Comparison of ENCODE assay signal across 11 mouse cellular contexts in genomic region chrX:151049661-151050215, GRCm38 (mm10). TPM values are rescaled to one million over a fixed set of nuclear protein-coding genes. Genes with fewer than 3 reads are reported as not detected.
A peak's percentile ranks its signal among the peaks of the same experiment; 100 is the strongest.
DNase-seq lines count a peak whose midpoint lies in the region; ATAC-seq and TF ChIP-seq lines count a peak whose summit lies in the region.
"Had no signal": no experiment of that assay in that cellular context is flagged by ENCODE, and none has a peak within 500 bp of the region (broad histone marks: within the 10 kb centered on the region; RNA-seq: fewer than 3 reads in every experiment).

No protein-coding gene starts in this region.

- H3K4me3 ChIP-seq in heart, embryonic 12.5 days = no peak overlapping the region
- no peak overlapping the region for H3K4me3 ChIP-seq in heart, embryonic 11.5 days (ENCODE audit: low read depth, low read length)
- no peak overlapping the region for H3K4me3 ChIP-seq in neural tube, embryonic 12.5 days
- peak overlapping the region; percentile 66 for H3K4me3 ChIP-seq in limb, embryonic 12.5 days (replicated peaks)
- no peak overlapping the region for H3K4me3 ChIP-seq in thymus, adult 2 months (ENCODE audit: control insufficient read depth, insufficient read depth, low read length)

- no peaks in the 10 kb centered on the region for H3K27me3 ChIP-seq in heart, embryonic 12.5 days (replicated peaks)
- H3K27me3 ChIP-seq in heart, embryonic 11.5 days (ENCODE audit: control insufficient read depth, insufficient read depth, low read length) = no peaks in the 10 kb centered on the region; the same call in 1 of the 2 replicates
- no peaks in the 10 kb centered on the region for H3K27me3 ChIP-seq in neural tube, embryonic 12.5 days (replicated peaks)
- peaks cover 21% of the 10 kb centered on the region for H3K27me3 ChIP-seq in limb, embryonic 12.5 days
- no peaks in the 10 kb centered on the region for H3K27me3 ChIP-seq in thymus, adult 2 months (ENCODE audit: control insufficient read depth, insufficient read depth, low read length)

- H3K4me2 ChIP-seq in heart, embryonic 12.5 days = peak overlapping the region; percentile 74
- no peak overlapping the region for H3K4me2 ChIP-seq in heart, embryonic 11.5 days
- H3K4me2 ChIP-seq in neural tube, embryonic 12.5 days (replicated peaks) = peak overlapping the region; percentile 68
- peak overlapping the region; percentile 69 for H3K4me2 ChIP-seq in limb, embryonic 12.5 days

- TF ChIP-seq CTCF in thymus, adult 2 months (IDR thresholded peaks at IDR 0.05; ENCODE audit: borderline replicate concordance, control insufficient read depth, extremely low read depth, insufficient read depth, low read length, poor library complexity) = no peak

- H3K9ac ChIP-seq in heart, embryonic 12.5 days = no peak overlapping the region
- H3K9ac ChIP-seq in heart, embryonic 11.5 days (ENCODE audit: low read depth, low read length) = no peak overlapping the region
- H3K9ac ChIP-seq in neural tube, embryonic 12.5 days = no peak overlapping the region
- no peak overlapping the region for H3K9ac ChIP-seq in limb, embryonic 12.5 days (replicated peaks)

- ATAC-seq in heart, embryonic 12.5 days (ENCODE audit: insufficient number of reproducible peaks, low FRiP score) = no peak
- ATAC-seq in heart, embryonic 11.5 days (replicated peaks; ENCODE audit: insufficient number of reproducible peaks, low FRiP score, low TSS enrichment) = no peak
- no peak for ATAC-seq in neural tube, embryonic 12.5 days (ENCODE audit: low FRiP score, low read depth)
- ATAC-seq in limb, embryonic 12.5 days (ENCODE audit: insufficient number of reproducible peaks, insufficient read depth, low FRiP score, low TSS enrichment, low read depth) = no peak
- ATAC-seq: activated CD4-positive, CD25-positive, alpha-beta regulatory T cell, adult 4 months had no signal

- WGBS in heart, embryonic 12.5 days = 66% methylated on average over 8 of the region's 8 CpGs
- WGBS in heart, embryonic 11.5 days (ENCODE audit: insufficient replicate concordance) = 57% methylated on average over 8 of the region's 8 CpGs
- 53% methylated on average over 8 of the region's 8 CpGs for WGBS in neural tube, embryonic 12.5 days
- 56% methylated on average over 8 of the region's 8 CpGs for WGBS in limb, embryonic 12.5 days
- WGBS in thymus, adult 2 months = 94% methylated on average over 8 of the region's 8 CpGs

- H3K27ac ChIP-seq in heart, embryonic 12.5 days (ENCODE audit: poor library complexity, severe bottlenecking) = no peak overlapping the region
- H3K27ac ChIP-seq in heart, embryonic 11.5 days (ENCODE audit: low read depth, low read length) = no peak overlapping the region
- no peak overlapping the region for H3K27ac ChIP-seq in neural tube, embryonic 12.5 days
- no peak overlapping the region for H3K27ac ChIP-seq in limb, embryonic 12.5 days
- no peak overlapping the region for H3K27ac ChIP-seq in thymus, adult 2 months (ENCODE audit: control insufficient read depth, insufficient read depth, low read length)

- 0 out of 2 replicates have a peak, but pooled peaks cover 5% of the 10 kb centered on the region for H3K9me3 ChIP-seq in heart, embryonic 12.5 days (replicated peaks)
- no peaks in the 10 kb centered on the region; the same call in 1 of the 2 replicates for H3K9me3 ChIP-seq in heart, embryonic 11.5 days (replicated peaks; ENCODE audit: control insufficient read depth, low read length)
- H3K9me3 ChIP-seq in neural tube, embryonic 12.5 days = no peaks in the 10 kb centered on the region
- no peaks in the 10 kb centered on the region for H3K9me3 ChIP-seq in limb, embryonic 12.5 days

- TF ChIP-seq POLR2A in thymus, adult 2 months (IDR thresholded peaks at IDR 0.05; ENCODE audit: control insufficient read depth, extremely low read depth, insufficient read depth, low read length, poor library complexity) = no peak

- no peaks in the 10 kb centered on the region for H3K36me3 ChIP-seq in heart, embryonic 12.5 days
- no peaks in the 10 kb centered on the region for H3K36me3 ChIP-seq in heart, embryonic 11.5 days (ENCODE audit: control insufficient read depth, insufficient read depth, low read length)
- H3K36me3 ChIP-seq in neural tube, embryonic 12.5 days = no peaks in the 10 kb centered on the region
- no peaks in the 10 kb centered on the region; the same call in 1 of the 2 replicates for H3K36me3 ChIP-seq in limb, embryonic 12.5 days
- H3K36me3 ChIP-seq in thymus, adult 2 months (ENCODE audit: control insufficient read depth, insufficient read depth, low read length) = no peaks in the 10 kb centered on the region

- DNase-seq in neural tube, embryonic 10.5 days (ENCODE audit: extremely low spot score, low spot score) = no peak
- peak; percentile 70 for DNase-seq in yolk sac, embryonic 10.5 days (ENCODE audit: low spot score)
- DNase-seq in adrenal gland, postnatal 25 days = no peak
- DNase-seq in thymus, adult 2 months = no peak
- DNase-seq: cerebellum, adult 9-11 months; gastrocnemius, postnatal 25 days had no signal

- peaks cover 39% of the 10 kb centered on the region for H3K4me1 ChIP-seq in heart, embryonic 12.5 days (replicated peaks)
- peaks cover 14% of the 10 kb centered on the region for H3K4me1 ChIP-seq in heart, embryonic 11.5 days (ENCODE audit: control insufficient read depth, insufficient read depth, low read length)
- H3K4me1 ChIP-seq in neural tube, embryonic 12.5 days = peaks cover 15% of the 10 kb centered on the region
- peaks cover 33% of the 10 kb centered on the region for H3K4me1 ChIP-seq in limb, embryonic 12.5 days (replicated peaks)
- peaks cover 7% of the 10 kb centered on the region for H3K4me1 ChIP-seq in thymus, adult 2 months (replicated peaks; ENCODE audit: control insufficient read depth, insufficient read depth, low read length)

RNA-seq across cellular contexts. Expression of gene Fgd1, which starts 3.8 kb away (rescaled TPM):
- polyA plus RNA-seq in heart, embryonic 12.5 days (2016; fragmentation: Nextera tagmentation; extraction: Ambion mirVana) = 9.3 and 10.1 TPM in 2 replicates
- polyA plus RNA-seq in heart, embryonic 11.5 days (2014; fragmentation: Nextera tagmentation; extraction: Ambion mirVana) = 5.8 and 6.4 TPM in 2 replicates
- 12.8 and 12.9 TPM in 2 replicates for polyA plus RNA-seq in neural tube, embryonic 12.5 days (2016; fragmentation: Nextera tagmentation; extraction: Ambion mirVana)
- 19.4 and 20.6 TPM in 2 replicates for polyA plus RNA-seq in limb, embryonic 12.5 days (2016; fragmentation: Nextera tagmentation; extraction: Ambion mirVana)
- total RNA-seq in adrenal gland, postnatal 25 days (2021) = 24.6 and 35.0 TPM in 2 replicates
- polyA plus RNA-seq in thymus, adult 2 months (2012; rRNA removed) = 3.4 and 4.0 TPM in 2 replicates

RNA-seq across cellular contexts. Expression of gene Gnl3l, which starts 32.6 kb away (rescaled TPM):
- polyA plus RNA-seq in heart, embryonic 12.5 days (2016; fragmentation: Nextera tagmentation; extraction: Ambion mirVana) = 28.7 and 29.8 TPM in 2 replicates
- polyA plus RNA-seq in heart, embryonic 11.5 days (2014; fragmentation: Nextera tagmentation; extraction: Ambion mirVana) = 27.0 and 29.4 TPM in 2 replicates
- 59.1 and 61.1 TPM in 2 replicates for polyA plus RNA-seq in neural tube, embryonic 12.5 days (2016; fragmentation: Nextera tagmentation; extraction: Ambion mirVana)
- polyA plus RNA-seq in limb, embryonic 12.5 days (2016; fragmentation: Nextera tagmentation; extraction: Ambion mirVana) = 28.6 and 31.3 TPM in 2 replicates
- total RNA-seq in adrenal gland, postnatal 25 days (2021) = 54.3 and 68.6 TPM in 2 replicates
- polyA plus RNA-seq in thymus, adult 2 months (2012; rRNA removed) = 14.3 and 15.3 TPM in 2 replicates

RNA-seq across cellular contexts. Expression of gene Tsr2, which starts 46.6 kb away (rescaled TPM):
- polyA plus RNA-seq in heart, embryonic 12.5 days (2016; fragmentation: Nextera tagmentation; extraction: Ambion mirVana) = 20.8 and 22.1 TPM in 2 replicates
- polyA plus RNA-seq in heart, embryonic 11.5 days (2014; fragmentation: Nextera tagmentation; extraction: Ambion mirVana) = 19.5 and 22.6 TPM in 2 replicates
- polyA plus RNA-seq in neural tube, embryonic 12.5 days (2016; fragmentation: Nextera tagmentation; extraction: Ambion mirVana) = 36.1 and 37.0 TPM in 2 replicates
- polyA plus RNA-seq in limb, embryonic 12.5 days (2016; fragmentation: Nextera tagmentation; extraction: Ambion mirVana) = 45.9 and 46.7 TPM in 2 replicates
- 29.3 and 33.9 TPM in 2 replicates for total RNA-seq in adrenal gland, postnatal 25 days (2021)
- polyA plus RNA-seq in thymus, adult 2 months (2012; rRNA removed) = 5.0 and 5.8 TPM in 2 replicates
